Mouse (Mus musculus): ENCODE measurements around the gene Kcnmb4. TPM values are rescaled to one million over a fixed set of nuclear protein-coding genes. Genes with fewer than 3 reads are reported as not detected.

Gene Kcnmb4
- polyA plus RNA-seq, 1 experiment from 2014 or later: 81.6 TPM

DNA sequence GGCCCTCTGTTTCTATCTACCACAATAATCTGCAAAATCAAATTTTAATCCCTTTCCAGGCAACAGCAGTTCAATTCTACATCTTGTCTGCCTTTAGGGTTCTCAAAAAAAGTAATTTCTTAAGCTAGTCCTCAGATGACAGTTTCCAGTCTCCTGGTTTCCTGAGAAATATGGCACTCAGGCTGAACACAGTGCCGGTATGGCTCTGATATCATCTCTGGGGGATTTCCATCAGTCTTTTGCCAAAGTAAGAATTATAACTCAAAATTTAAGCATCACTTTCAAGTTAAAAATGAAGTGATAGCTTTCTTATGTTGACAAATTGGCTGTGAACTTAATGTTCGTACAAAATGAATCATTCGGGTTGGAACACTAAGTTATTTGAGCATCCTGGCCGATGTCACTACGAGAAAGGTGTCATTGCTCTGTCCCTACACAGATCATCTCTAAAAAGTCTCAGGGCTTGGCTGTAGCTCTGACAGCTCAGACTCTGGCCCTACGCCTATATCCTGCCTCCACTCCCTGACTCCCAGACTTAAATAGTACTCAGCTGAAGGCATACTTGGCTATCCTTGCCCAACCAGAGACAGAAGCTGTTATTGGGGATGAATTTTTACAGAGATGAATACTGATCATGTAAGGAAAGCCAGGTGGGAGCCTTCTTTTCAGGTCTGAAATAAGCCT lies 70.8 kb downstream of the Kcnmb4 start:
- ATAC-seq (ENCODE audit: low read depth): no peak
- H3K27me3 ChIP-seq (ENCODE audit: control insufficient read depth, insufficient read depth, low read length): no peaks in the 10 kb centered on the region
- H3K4me3 ChIP-seq (ENCODE audit: low read depth, low read length): no peak overlapping the region
- no peak overlapping the region for H3K27ac ChIP-seq (ENCODE audit: low read depth, low read length)
- no peaks in the 10 kb centered on the region for H3K36me3 ChIP-seq (ENCODE audit: control insufficient read depth, insufficient read depth, low read length)
- H3K9me3 ChIP-seq (ENCODE audit: control insufficient read depth, low read length): no peaks in the 10 kb centered on the region
- H3K4me2 ChIP-seq (ENCODE audit: low read depth, low read length): no peak overlapping the region
- H3K4me1 ChIP-seq (ENCODE audit: control insufficient read depth, insufficient read depth, low read length): 0 out of 2 replicates have a peak, but pooled peaks cover under 1% of the 10 kb centered on the region
- 88% methylated on average over 6 of the region's 6 CpGs for WGBS
- no peak overlapping the region for H3K9ac ChIP-seq (replicated peaks; ENCODE audit: low read depth, low read length)

DNA sequence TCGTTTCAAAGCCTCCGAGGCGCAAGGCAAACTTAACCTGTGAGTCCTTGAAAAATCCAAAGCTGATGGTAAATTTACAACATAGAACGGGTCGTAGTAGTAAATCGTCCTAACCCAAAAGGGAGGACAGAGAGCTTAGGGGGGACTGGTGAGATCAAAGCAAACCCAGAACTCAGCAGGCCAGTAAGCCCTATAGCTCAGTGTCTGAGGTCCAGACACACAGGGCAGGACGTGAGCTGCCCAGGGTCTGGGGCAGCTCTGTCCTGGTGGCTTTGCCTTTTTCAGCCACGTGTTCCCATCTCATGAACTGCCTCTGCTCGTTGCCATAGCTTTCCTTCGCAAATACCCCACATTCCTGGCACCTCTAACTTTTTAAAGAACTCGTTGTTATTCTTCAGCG lies 75.7 kb downstream of the Kcnmb4 start:
- no peak overlapping the region for H3K4me3 ChIP-seq (ENCODE audit: low read depth, low read length)
- no peaks in the 10 kb centered on the region for H3K27me3 ChIP-seq (ENCODE audit: control insufficient read depth, insufficient read depth, low read length)
- no peak for ATAC-seq (ENCODE audit: low read depth)
- H3K36me3 ChIP-seq (ENCODE audit: control insufficient read depth, insufficient read depth, low read length): no peaks in the 10 kb centered on the region
- no peaks in the 10 kb centered on the region for H3K9me3 ChIP-seq (ENCODE audit: control insufficient read depth, low read length)
- no peak overlapping the region for H3K27ac ChIP-seq (ENCODE audit: low read depth, low read length)
- H3K4me2 ChIP-seq (ENCODE audit: low read depth, low read length): peak overlapping the region; percentile 29; the same call in 1 of the 2 replicates
- H3K9ac ChIP-seq (replicated peaks; ENCODE audit: low read depth, low read length): no peak overlapping the region
- WGBS: 43% methylated on average over 12 of the region's 12 CpGs
- 0 out of 2 replicates have a peak, but pooled peaks cover 4% of the 10 kb centered on the region for H3K4me1 ChIP-seq (ENCODE audit: control insufficient read depth, insufficient read depth, low read length)

DNA sequence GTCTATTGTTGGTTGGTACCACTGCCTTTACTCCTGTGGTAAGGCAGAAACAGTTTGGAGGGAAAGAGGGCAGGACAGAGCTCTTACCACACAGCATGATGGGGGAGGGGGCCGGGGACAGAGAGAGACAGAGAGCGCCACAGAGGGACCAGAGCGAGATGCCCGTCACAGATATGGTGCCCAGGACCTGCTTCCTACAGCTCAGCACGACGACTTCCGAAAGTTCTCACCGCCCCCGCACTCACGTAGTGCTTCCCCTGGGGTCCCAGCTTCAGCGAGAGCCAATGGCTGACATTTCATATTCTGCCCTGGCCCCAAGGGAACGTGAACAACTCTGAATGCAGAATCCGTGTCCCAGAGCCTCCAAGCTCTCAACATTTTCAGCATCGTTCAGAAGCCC lies 76.1 kb downstream of the Kcnmb4 start:
- ATAC-seq (ENCODE audit: low read depth): no peak
- WGBS: 22% methylated on average over 14 of the region's 14 CpGs
- H3K4me1 ChIP-seq (ENCODE audit: control insufficient read depth, insufficient read depth, low read length): 0 out of 2 replicates have a peak, but pooled peaks cover 4% of the 10 kb centered on the region

DNA sequence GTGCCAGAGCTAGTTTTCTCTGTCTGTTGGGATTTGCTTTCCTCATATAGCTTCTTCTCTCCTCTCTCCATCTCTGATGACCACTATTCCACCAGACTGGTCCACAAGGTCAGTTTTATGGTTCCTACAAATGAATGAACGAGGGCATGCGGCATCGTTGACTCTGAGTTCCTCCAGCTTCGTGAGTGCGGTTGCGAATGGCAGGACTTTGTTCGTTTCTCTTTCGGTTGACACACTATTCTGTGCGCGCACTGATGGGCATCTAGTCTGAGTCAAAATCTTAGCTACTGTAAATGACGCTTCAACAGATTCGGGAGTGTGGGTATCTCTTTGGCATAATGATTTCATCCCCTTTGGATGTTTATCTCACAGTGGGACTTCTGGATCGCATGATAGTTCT lies 76.7 kb downstream of the Kcnmb4 start:
- Histone ChIP-seq H3K9me3 (ENCODE audit: control insufficient read depth, low read length) (no peaks in the 10 kb centered on the region), H3K9ac (replicated peaks; ENCODE audit: low read depth, low read length) (no peak overlapping the region), H3K4me3 (ENCODE audit: low read depth, low read length) (no peak overlapping the region), H3K27me3 (ENCODE audit: control insufficient read depth, insufficient read depth, low read length) (no peaks in the 10 kb centered on the region), H3K4me1 (ENCODE audit: control insufficient read depth, insufficient read depth, low read length) (0 out of 2 replicates have a peak, but pooled peaks cover 4% of the 10 kb centered on the region), H3K27ac (ENCODE audit: low read depth, low read length) (no peak overlapping the region), H3K4me2 (ENCODE audit: low read depth, low read length) (no peak overlapping the region), H3K36me3 (ENCODE audit: control insufficient read depth, insufficient read depth, low read length) (no peaks in the 10 kb centered on the region)
- 76% methylated on average over 13 of the region's 13 CpGs for WGBS
- no peak for ATAC-seq (ENCODE audit: low read depth)

More for the DNA sequence above, 76.1 kb downstream of the Kcnmb4 start:
- no peak overlapping the region for H3K9ac ChIP-seq (replicated peaks; ENCODE audit: low read depth, low read length)
- H3K4me2 ChIP-seq (ENCODE audit: low read depth, low read length): peak overlapping the region; percentile 29
- no peaks in the 10 kb centered on the region for H3K36me3 ChIP-seq (ENCODE audit: control insufficient read depth, insufficient read depth, low read length)
- no peaks in the 10 kb centered on the region for H3K9me3 ChIP-seq (ENCODE audit: control insufficient read depth, low read length)
- no peak overlapping the region for H3K4me3 ChIP-seq (ENCODE audit: low read depth, low read length)
- no peak overlapping the region for H3K27ac ChIP-seq (ENCODE audit: low read depth, low read length)
- no peaks in the 10 kb centered on the region for H3K27me3 ChIP-seq (ENCODE audit: control insufficient read depth, insufficient read depth, low read length)

DNA sequence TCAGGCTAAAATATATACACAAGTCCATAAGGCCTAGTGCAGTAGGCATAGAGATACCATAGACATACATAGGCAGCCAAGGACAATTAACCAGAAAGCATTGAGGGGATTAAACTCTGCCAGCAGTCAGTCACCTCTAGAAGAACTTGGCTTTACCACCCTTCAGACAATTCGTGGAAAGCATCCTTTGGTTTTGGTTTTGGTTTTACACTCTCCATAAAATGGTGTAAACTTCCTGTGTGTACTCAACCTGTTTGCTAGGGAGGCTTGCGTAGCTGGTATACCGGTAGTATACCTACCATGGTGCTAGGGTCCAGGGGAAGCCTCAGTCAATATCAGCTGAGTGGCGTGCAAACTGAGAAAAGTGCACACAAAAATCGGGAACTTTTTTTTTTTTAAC lies 77.4 kb downstream of the Kcnmb4 start:
- Histone ChIP-seq H3K9ac (replicated peaks; ENCODE audit: low read depth, low read length) (no peak overlapping the region), H3K4me3 (ENCODE audit: low read depth, low read length) (no peak overlapping the region), H3K4me2 (ENCODE audit: low read depth, low read length) (no peak overlapping the region), H3K27me3 (ENCODE audit: control insufficient read depth, insufficient read depth, low read length) (no peaks in the 10 kb centered on the region), H3K36me3 (ENCODE audit: control insufficient read depth, insufficient read depth, low read length) (no peaks in the 10 kb centered on the region), H3K27ac (ENCODE audit: low read depth, low read length) (no peak overlapping the region), H3K9me3 (ENCODE audit: control insufficient read depth, low read length) (no peaks in the 10 kb centered on the region), H3K4me1 (ENCODE audit: control insufficient read depth, insufficient read depth, low read length) (0 out of 2 replicates have a peak, but pooled peaks cover 4% of the 10 kb centered on the region)
- WGBS: 86% methylated on average over 5 of the region's 5 CpGs
- ATAC-seq (ENCODE audit: low read depth): no peak

DNA sequence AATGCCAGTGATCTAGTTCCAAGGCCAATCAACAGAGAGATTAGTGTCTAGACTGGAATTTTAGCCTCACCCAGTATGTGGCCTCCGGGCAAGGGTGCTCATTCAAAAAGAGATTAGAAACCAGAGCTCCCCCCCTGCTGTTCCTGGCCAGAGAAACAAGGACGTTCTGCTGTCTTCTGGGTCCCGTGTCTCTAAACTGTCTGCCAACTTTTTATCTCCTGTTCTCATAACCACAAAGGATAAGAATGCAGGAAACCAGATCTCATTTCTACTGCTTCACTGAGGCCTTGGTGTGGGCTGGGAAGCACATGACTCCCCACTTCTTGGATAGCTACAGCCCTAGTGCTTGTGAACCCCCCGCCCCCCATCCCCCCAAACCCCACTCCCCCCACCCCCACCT lies 79.1 kb downstream of the Kcnmb4 start:
- ATAC-seq (ENCODE audit: low read depth): no peak
- no peaks in the 10 kb centered on the region for H3K9me3 ChIP-seq (ENCODE audit: control insufficient read depth, low read length)
- H3K9ac ChIP-seq (replicated peaks; ENCODE audit: low read depth, low read length): no peak overlapping the region
- H3K36me3 ChIP-seq (ENCODE audit: control insufficient read depth, insufficient read depth, low read length): no peaks in the 10 kb centered on the region
- H3K4me3 ChIP-seq (ENCODE audit: low read depth, low read length): no peak overlapping the region
- WGBS: 54% methylated on average over 4 of the region's 4 CpGs
- 0 out of 2 replicates have a peak, but pooled peaks cover 4% of the 10 kb centered on the region for H3K4me1 ChIP-seq (ENCODE audit: control insufficient read depth, insufficient read depth, low read length)
- no peak overlapping the region for H3K4me2 ChIP-seq (ENCODE audit: low read depth, low read length)
- no peak overlapping the region for H3K27ac ChIP-seq (ENCODE audit: low read depth, low read length)
- no peaks in the 10 kb centered on the region for H3K27me3 ChIP-seq (ENCODE audit: control insufficient read depth, insufficient read depth, low read length)

DNA sequence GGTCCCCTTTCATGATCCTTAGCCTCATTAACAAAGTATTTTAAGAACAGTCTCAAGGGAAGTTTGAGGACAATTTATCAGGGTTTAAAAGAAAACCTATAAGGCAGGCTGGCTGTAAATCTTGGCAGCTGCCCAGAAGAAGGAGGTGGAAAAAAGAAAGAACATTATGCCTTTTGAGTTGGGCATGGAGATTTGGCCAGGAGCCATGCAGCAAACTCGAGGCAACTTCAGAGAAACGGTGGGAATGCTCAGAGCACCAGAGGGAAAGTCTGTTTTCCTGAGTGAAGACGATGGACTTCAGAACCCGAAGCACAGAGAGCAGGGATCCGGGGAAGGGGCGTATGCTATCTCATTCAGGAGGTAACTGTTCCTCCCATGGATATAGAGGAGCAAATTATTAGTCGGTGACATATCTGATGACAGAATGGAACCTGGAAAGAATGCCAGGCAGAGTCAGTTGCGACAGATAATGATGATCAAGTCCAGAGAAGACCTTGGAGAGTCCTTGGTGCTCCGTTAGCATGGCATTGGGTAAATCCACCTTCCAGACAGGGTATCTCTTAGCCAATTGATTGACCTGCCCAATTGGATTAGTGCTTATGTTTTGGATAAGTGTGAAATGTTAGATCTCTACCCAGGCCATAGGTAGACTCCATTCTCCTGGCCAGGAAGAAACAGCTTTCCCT lies 79.7 kb downstream of the Kcnmb4 start:
- no peak for ATAC-seq (ENCODE audit: low read depth)
- 67% methylated on average over 9 of the region's 9 CpGs for WGBS
- Histone ChIP-seq H3K9ac (replicated peaks; ENCODE audit: low read depth, low read length) (no peak overlapping the region), H3K27me3 (ENCODE audit: control insufficient read depth, insufficient read depth, low read length) (no peaks in the 10 kb centered on the region), H3K4me1 (ENCODE audit: control insufficient read depth, insufficient read depth, low read length) (0 out of 2 replicates have a peak, but pooled peaks cover 4% of the 10 kb centered on the region), H3K4me2 (ENCODE audit: low read depth, low read length) (no peak overlapping the region), H3K9me3 (ENCODE audit: control insufficient read depth, low read length) (no peaks in the 10 kb centered on the region), H3K36me3 (ENCODE audit: control insufficient read depth, insufficient read depth, low read length) (no peaks in the 10 kb centered on the region), H3K4me3 (ENCODE audit: low read depth, low read length) (no peak overlapping the region), H3K27ac (ENCODE audit: low read depth, low read length) (no peak overlapping the region)

DNA sequence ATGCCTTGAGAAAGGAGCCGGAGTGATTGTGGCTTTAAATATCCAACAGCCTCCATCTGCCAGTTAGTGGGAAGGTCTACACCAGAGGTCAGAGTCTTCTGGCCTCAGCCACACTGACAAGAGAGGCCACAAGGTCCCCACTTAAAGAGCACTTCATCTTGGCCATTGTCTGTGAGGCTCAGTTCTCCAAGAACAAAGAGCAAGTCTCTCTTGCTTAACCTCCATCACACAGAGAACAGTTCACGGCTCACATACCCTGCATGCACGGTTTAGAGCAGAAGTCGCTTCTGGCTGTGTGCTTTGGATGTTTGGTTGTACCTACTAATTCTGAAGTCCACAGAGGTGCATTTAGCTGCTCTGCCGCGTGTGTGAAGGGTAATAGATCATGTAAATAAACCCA lies 84.8 kb downstream of the Kcnmb4 start:
- Histone ChIP-seq H3K4me3 (ENCODE audit: low read depth, low read length) (no peak overlapping the region), H3K27ac (ENCODE audit: low read depth, low read length) (no peak overlapping the region), H3K4me1 (ENCODE audit: control insufficient read depth, insufficient read depth, low read length) (no peaks in the 10 kb centered on the region; the same call in 1 of the 2 replicates), H3K36me3 (ENCODE audit: control insufficient read depth, insufficient read depth, low read length) (no peaks in the 10 kb centered on the region), H3K27me3 (ENCODE audit: control insufficient read depth, insufficient read depth, low read length) (no peaks in the 10 kb centered on the region), H3K9ac (replicated peaks; ENCODE audit: low read depth, low read length) (no peak overlapping the region), H3K4me2 (ENCODE audit: low read depth, low read length) (no peak overlapping the region), H3K9me3 (ENCODE audit: control insufficient read depth, low read length) (no peaks in the 10 kb centered on the region)
- 16% methylated on average over 6 of the region's 6 CpGs for WGBS
- no peak for ATAC-seq (ENCODE audit: low read depth)

DNA sequence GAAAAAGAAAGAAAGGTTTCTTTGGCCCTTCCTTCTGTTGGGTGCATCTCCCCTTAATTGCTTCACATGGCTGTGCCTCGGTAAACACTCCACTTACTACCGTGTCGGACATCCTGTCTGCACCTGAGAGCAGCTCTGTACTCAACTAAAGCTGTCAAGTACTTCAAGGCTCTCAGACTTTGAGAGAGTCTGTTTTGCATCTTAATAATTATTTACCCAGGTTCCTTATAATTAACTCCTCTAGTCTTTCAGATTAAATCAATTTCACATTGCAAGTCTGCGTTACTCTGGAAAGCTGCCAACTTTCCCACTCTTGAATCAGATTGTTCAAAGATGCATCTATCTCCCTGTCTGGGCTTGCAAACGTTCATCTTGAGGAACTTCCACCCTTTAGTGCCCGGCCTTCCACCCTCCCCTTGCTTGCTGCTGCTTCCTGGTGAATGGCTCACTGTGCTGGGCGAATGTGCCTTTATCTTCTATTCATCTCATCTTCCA lies 87.2 kb downstream of the Kcnmb4 start:
- no peak overlapping the region for H3K27ac ChIP-seq (ENCODE audit: low read depth, low read length)
- no peaks in the 10 kb centered on the region; the same call in 1 of the 2 replicates for H3K4me1 ChIP-seq (ENCODE audit: control insufficient read depth, insufficient read depth, low read length)
- H3K4me3 ChIP-seq (ENCODE audit: low read depth, low read length): no peak overlapping the region
- H3K4me2 ChIP-seq (ENCODE audit: low read depth, low read length): no peak overlapping the region
- no peaks in the 10 kb centered on the region for H3K9me3 ChIP-seq (ENCODE audit: control insufficient read depth, low read length)
- no peaks in the 10 kb centered on the region for H3K36me3 ChIP-seq (ENCODE audit: control insufficient read depth, insufficient read depth, low read length)
- WGBS: 33% methylated on average over 7 of the region's 7 CpGs
- H3K9ac ChIP-seq (replicated peaks; ENCODE audit: low read depth, low read length): no peak overlapping the region
- ATAC-seq (ENCODE audit: low read depth): no peak
- no peaks in the 10 kb centered on the region for H3K27me3 ChIP-seq (ENCODE audit: control insufficient read depth, insufficient read depth, low read length)

Data from neural tube, embryonic 14.5 days (tissue).